Mouse (Mus musculus) c-Kit-positive CD71-positive TER-119-positive erythroid progenitor cells, embryonic 14.5 days (primary cell): ENCODE measurements at regions not wholly inside any gene's neighbourhood (a gene's known extent, or its start where the extent isn't known, plus 50 kb on each side); places are given as distances from the start of the nearest gene placed in this dataset.

Source experiments
- DNase-seq: peaks from one replicate; pipeline ENCODE4 v3.0.0-alpha.2; 2013; ENCODE audit warnings: low spot score

DNA sequence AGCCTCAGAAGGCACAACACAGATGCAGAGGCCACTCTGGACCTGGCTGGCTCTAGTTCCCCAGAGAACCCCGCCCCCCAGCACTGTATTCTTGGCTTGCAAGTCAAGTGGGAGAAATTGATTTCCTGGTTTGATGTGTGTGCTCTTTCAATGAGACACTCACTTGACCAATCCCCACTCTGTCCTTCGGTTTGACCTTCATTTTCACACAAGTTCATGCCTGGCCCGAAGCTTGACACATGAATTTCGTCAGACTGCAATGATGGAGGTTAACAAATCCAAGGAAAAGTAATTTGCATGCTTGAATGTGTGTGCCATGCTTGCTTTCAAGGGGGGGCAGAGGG is 333.4 kb upstream of the Mki67 start:
- DNase-seq = no peak

DNA sequence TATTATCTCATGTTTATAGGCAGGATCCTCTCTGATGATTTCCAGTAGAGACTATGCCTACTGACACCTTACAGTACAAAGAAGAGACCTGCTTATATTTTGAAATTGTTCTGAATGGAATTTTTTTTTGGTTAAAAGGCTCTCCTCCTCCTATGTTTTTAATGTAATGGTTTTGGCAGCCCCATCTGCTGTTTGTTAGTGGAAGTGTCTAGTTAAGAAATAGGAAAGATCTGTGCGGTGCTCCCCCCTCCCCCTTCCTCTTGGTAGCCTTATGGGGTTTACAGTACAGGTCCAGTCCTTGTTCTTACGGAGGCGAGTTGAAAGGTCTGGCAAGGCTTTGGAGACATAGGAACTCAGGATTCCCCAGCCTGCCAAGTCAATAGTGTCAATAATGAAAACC is 334.0 kb upstream of the Mki67 start:
- no peak for DNase-seq

DNA sequence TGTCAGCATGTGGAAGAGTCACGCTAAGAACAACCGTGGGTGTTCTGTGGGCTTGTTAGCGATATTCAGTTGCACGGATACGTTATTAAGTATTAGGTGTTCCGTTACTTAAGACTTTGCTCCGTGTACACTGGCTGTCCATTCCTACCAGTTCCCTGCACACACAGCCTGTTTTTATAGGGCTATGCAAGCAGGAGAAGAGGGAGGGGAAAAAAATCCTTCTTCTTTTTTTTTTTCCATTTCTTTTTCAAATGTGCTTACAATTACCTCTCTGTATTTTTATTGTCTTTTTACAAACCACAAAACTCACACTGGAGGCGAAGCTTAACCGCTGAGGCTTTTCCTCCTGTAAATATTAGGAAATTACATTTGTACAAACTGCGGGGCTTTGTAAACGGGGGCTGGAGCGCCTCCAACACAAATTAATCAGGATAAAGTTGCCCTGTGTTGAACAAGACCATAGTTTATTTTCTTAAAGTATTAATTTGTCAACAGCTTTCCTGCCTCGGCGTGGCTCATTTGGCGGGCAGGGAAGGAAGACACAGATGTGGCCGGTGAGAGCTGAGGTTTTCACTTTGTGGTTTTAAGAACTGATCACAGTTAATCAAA is 340.8 kb upstream of the Mki67 start:
- no peak for DNase-seq

DNA sequence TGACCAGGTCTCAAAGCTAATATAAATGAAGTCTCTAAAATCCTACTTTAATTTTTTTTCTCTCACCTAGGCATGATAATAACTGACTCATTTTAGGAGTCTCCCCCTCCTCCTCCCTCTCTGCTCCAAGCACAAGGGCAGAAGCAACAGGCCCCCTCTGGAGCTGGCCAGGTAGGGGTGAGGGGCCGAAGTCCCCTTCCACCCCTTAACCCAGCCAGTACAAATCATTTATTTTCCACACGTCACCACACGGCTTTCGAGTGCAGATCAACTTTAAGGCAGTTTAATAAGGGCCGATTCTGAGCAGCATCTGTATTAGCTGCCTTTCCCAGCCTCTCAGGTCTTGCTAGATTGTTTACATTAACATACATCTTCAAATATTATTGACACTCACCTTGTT is 342.2 kb upstream of the Mki67 start:
- no peak for DNase-seq

DNA sequence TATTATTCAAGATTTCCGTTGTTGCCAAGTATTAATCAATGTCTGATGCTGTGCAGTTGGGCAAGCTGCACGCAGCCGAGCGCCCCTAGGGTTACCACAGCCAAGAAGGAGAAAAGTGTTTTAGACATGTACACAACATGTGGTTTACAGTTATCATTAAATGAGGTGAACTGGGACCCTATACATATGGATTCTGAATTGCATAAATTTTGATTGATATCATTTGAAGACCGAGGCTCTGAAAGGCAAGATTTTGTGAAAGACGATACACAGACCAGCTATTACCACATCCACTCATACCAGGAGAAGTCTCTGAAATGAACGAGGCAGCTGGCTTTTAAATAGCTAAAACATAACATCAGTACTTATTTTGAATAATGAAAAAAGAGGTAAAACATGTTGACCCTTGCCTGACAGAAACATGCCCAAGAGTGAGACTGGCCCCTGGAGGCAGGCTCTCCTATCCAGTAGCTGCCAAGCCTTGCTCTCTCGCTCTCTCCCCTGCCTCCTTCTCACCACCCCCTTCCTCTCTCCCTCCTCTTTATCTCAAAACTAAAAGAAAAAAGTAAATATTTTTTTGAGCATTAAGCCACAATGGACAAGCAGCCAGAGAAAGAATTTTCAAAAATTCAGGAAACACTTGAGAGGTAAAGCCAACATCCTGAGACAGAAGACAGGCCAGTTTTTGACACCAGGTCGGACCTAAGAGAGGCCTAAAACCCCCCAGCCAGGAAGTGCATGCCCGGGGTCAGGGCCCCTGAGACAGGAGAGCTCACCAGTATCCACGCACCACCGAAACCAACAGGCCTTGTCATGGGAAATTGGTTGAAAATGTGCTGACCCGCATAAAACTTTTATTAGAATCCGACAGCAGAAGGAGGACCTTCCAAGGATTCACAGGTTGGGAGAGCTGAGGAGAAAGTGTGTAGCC is 342.9 kb upstream of the Mki67 start:
- no peak for DNase-seq

DNA sequence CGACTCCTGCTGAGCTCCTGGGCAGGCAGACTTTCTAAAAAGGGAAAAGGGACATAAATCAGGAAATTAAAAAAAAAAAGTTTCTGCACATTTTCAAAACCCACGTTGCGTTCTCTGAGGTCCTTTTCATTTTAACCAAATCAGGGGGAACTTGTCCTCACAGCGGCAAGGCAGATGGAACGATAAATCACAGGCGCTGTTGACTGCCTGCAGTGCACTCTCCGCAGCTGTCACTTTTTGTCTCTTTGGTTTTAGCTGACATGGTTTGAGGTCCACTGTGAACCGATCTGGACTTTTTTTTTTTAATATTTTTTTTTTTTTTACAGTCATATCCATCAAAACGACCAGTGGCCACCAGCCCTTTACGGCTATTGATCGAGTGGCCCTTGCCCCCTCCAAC is 343.7 kb upstream of the Mki67 start:
- no peak for DNase-seq

DNA sequence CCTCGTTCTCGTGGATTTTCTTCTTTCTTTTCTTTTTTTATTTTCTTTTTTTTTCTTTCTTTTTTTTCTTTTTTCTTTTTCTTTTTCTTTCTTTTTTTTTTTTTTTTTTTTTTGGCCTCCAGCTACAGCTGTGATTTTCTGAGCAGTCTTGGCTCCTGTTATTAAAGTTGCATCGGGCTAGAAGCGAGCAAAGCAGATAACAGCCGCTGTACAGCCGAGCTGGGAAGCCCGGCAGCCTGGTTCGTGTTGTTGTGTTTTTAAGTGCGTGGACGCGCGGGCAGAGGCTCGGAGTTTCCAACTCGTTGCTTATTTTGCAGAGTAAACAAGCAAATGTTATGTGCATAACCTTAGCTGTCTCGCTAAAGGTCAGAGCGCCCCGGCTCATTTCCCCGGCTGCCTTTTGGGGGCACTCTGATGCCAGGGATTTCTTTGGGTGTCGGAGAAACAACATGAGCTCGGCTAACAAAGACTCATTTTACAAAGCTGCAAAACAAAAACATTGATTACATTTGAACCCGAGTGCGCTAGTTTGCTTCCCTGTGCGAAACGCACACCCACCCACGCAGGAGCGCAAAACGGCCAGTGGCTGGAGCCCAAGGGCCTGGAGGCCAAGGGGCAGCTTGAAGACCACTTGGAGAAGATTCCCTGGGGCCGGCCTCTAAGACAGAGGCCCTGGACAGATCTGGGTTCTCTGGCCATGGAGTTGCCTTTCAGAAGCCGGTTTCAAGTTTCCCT is 344.3 kb upstream of the Mki67 start:
- no peak for DNase-seq

DNA sequence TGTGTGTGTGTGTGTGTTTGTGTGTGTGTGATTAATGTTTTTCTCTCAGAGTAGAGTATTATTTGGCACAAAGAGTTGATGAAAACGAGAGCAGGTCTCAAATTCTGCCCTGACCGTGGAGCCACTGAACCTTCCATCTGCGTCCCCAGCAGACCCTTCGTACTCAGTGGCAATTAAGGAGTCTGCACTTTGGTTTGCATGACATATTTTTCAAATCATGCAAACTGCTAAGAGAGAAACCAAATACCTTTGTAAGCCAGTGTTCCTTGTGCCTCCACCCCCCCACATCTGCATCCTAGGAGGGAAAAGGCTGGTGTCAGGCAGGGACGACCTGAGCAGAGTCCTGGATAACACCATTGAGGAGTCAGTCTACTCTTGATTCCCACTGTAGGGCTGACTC is 346.5 kb upstream of the Mki67 start:
- no peak for DNase-seq

DNA sequence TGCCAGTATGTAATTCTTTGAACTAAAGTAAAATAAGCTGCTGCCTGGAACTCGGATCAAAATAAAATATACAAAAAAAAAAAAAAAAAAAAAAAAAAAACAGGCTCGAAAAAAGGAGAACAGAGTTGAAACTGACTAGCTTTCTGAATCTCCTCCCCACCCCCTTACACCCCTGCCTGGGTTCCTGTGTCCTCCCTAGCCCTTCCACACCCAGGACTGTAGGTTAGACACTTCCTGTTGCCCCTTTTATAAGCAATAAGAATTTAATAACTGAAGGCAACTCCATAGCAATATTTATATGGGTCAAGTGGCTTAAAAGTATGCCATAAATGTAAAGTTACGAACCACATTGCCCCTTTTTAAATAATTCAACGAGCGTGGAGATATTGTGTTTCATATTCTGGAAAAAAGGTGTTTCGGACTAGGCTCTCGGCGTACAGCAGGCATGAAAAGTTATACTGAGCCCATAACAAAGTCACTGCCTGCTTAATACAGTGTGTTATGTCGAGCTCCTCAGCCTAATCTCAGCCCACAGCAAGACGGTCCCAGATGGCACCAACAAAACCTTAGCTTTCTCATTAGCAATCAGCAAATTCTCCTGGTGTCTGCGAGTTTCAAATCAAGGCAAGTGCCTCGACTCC is 349.0 kb upstream of the Mki67 start:
- DNase-seq = no peak

DNA sequence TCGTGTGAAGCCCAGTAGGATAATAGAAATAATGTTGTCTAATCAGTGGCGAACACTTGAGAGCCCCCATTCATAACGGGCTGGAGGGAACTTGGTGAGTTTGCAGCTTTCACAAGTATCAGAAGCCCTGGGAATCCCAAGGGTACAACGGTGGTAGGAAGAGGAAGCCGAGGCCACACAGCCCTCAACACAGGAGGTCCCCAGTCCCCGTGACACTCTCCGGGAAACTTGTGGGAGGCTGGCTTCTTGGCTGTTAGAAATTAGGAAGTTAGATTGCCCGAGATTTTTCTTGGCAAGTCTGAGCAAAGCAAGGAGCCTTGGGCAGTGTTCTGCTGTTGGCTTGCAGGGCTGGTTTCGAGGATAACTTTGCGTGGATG is 349.5 kb upstream of the Mki67 start:
- DNase-seq = no peak

DNA sequence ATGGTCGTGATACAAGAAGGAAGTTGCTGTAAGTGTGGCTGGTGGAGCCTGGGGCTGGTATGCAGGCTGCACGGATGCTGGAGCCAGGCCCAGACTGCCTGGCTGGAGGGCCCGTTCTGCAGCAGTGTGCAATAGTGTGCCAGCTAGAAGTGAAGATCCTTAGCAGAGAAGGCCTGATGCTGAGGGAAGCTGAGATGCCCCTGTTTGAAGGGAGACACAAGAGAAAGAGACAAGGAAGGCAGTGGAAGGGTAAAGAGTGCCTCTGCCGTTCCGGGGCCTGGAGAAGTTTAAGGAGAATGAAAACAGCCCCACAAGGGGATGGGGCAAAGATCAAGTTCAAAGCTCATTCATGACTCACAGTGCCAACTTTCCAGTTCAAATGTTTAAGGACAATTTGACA is 354.7 kb upstream of the Mki67 start:
- no peak for DNase-seq

DNA sequence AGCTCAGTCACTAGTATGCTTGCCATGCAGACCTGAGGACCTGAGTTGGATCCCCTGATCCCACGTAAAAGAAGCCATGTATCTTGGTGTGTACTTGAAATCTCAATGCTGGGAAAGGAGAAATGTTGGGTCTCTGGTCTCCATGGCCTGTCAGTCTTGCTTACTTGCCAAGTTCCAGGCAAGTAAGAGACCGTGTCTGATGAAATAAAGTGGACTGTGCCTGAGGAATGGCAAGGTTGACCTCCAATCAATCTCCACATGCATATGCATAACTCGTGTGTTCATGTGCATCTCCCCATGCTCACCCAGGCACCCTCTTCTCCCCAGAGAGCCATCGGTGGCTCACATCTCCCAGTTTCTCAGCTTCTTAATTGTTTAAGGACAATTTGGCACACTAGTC is 355.2 kb upstream of the Mki67 start:
- no peak for DNase-seq

DNA sequence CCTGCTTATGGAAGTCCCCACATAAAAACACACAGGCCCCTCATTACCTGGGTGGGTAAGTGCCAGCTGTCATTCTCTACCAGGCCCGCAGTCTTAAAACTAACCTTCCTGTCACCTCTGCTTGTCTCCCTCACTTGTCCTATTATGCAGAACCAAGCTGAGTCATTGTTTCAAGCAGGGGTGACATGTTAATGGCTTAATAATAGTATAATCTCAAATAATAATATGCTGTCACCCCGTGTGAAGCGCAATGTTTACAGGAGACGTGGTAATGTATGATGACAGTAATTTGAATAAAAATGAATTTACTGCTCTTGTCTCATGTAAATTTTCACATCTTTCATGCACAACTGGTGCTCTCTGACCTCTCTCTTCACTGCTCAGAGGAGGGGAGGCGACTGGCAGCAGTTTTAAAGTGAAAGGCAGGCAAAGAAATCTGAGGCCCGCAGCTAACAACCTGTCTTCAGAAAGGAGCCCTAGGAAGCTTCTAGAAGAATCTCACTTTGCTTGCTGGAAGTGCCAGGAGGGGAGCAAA is 357.2 kb upstream of the Mki67 start:
- no peak for DNase-seq

DNA sequence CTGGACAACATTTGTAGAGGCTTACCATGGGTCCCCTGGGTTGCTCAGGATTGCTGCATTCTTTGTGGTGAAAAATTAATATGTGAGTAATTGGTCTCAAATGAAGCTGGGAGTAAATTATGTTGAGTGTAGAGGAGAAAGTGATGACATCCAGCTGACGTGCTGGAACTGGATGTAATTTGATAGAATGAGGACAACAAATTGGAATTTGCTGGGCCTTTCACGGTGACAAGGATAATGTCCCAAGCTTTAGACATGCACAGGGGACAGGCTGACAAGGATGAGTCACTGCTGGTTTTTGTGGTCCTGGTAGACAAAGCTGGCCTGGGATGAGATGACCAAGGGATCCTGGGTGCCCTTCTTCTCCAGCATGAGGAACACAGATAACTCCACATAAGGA is 357.9 kb upstream of the Mki67 start:
- DNase-seq = no peak

DNA sequence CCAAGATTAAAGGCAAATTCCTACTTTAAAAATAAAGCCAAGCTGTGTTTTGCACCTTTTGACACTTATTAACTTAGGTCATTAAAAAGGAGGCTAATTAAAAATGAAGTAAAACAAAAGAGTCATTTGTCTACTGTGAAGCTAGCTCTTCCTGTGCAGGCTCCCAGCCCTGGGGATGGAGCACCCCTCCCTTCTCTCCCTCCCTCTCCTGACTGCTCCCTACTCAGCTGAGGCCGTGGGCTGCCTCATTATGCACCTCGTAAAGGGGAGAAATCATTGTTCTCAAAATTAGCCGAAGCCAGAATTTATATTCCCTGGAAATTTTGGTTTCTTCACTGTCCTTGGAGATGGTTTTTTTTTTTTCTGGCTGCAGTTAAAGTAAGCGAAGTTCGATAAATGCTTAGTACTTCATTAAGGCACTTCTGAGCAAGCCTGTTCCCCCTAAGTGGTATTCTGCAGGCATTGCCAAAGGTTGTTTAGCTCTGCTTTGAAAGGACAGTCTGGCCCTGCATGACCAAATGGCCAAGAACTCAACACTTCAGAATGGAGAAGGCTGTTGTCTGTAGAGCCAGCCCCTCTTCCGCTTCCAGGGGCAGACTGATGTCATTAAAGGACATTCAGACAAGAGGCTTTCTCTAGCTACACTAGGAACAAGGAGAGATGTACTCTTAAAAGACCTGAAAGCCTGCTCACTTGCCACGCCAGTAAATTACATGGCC is 365.5 kb upstream of the Mki67 start:
- DNase-seq = no peak

DNA sequence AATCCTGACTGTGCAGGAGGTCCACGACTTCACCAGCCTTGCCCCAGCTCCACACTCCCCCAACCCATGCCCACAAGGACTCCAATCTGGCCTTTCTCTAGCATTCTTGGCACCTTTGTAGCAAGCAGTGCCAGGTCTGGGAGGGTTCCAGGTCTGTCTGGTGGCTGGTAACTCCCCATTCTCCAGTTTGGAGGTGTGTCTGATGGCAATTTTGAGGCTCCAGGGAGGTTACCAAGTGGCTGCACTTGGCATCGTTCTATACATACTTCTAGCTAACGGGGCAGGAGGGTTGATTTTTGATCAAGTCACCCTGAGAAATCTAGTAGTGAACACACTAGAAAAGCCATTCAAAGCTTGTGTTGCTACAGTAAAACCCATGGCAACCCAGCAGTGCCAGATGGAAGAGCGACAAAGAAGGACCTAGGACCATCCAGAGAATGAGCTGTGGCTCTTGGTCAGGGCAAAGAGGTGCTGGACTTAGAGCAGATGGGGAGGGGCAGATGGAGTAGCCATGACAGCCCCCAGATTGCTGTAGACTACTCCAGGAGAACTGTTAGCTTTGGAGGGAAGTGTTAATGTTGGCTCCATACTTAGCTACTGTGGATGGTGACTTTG is 366.2 kb upstream of the Mki67 start:
- no peak for DNase-seq

DNA sequence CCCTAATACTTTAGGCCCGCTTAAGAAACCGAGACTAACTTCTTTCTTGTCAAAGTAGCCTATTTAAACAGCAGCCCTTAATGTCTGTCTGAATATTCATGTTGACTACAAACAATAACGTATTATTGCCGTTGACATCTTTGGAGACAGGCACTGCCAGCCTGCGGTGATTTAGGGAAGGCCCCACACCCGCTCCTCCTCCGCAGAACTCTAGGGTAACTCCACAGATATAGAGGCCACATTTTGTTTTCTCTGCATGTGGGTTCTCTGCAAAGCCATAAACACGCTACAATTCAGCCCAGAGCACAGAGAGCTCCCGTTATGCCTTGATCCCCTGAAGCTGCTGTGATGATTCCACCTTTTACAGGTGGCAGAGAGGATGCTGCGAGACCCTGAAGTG is 366.8 kb upstream of the Mki67 start:
- DNase-seq = no peak

DNA sequence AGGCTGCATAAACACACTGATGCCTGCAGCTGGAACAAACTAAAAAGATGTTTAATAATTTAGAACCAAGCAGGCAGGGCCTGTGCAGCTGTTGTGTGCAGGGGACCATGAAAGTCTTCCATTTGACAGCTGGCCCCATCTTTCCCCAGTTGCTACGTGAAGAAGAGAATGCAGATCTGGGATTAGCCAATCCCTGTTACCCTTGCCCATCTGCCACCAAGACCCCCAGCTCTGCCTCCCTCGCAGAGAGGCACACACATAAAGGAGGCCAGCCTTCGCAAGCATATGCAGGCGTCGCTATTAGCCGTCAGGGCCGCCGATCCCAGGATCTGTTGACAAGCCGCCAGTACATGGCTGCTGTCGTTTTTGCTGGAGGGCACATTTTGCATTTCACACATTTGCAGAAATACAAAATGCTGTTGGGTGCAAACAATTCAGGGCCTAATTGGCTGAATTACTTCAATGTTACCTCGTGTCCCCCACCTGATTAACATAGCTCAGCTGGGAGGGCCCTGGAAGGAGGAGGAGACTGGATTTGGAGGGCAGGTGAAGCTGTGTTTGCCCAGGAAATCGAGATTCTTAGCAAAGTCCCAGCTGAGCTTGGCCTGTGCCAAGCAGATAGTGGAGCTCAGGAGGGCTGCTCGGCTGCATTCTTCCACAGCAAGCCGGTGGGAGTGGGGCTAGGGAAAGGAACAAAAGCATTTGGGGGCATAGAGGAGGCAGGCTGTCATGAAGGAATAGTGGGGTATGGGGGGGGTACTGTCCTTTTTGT is 367.6 kb upstream of the Mki67 start:
- DNase-seq = no peak

DNA sequence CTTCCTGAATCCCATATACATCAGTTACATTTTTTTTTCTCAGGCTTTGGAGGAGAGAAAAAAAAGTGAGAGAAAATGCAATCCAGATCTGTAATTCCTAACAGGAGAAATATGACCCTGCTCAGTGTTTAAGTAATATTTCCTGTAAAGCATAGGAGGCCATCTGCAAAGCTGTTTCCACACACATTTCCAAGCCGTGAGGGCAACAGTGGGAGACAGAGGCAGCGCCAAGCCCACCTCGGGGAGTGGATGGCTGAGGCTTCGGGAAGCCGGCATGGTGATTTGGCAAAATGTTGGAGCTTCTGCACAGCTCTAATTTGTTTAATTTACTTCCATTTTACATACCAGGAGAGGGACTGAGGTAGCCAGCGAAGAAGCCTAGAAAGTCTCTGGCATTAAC is 372.6 kb upstream of the Mki67 start:
- no peak for DNase-seq

DNA sequence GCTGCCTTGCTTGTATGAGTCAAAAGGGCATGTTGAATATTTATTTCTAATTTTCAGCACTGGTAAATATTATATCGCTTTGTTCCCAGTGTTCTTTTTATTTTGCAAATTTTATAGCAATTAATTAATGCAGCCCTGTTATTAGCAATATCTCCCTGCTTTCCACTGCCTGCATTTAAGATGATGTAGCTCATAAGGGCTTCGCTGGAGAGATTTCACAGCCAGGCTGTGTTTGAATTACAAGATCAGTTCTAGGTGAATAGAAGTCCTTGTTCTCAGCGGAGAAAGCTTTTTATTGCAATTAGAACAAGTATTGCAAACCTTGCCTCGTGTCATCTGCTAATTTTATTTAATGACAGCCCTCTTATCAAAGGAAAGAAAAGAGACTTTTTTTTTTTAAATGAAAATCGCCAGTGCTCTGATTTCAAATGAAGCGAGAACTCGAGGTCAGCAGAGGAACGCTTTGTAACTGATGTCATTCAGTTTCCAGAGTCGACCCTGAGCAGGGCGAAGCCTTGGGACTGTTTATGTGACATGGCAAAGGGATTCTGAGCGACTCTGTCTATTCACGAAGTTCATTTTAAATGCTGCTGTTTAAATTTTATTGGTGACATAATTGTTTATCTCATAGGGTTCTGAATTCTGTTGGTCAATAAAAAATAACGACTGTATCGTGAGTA is 378.7 kb upstream of the Mki67 start:
- DNase-seq = no peak
